Mouse (Mus musculus) forelimb bud, embryonic 11.5 days (tissue): Measurements from ENCODE around the gene Retreg3.

Experiments
- DNase-seq: peaks from one replicate; pipeline ENCODE4 v3.0.0-alpha.2; 2012; ENCODE audit warnings: low read depth, low spot score

Gene Retreg3

DNA sequence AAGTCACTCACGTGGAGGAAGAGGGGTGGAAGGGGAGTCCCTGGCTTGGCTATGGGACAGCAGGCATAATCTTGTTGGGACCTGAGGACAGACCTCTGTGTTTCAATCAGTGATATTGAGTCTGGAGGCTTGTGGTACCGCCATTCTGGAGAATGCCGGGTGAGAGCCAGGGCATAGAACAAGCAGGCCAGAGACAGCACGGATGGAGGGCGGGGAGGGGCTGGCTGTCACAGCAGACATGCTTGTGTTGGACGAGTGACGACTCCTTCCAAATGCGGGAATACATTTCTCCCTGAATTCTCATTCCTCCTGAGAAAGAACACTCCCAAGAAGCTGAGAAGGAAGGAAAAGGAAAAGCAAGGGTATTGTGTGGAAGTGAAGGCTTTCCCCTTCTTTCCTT, 68.1 kb downstream of the Retreg3 start:
- DNase-seq, result no peak

DNA sequence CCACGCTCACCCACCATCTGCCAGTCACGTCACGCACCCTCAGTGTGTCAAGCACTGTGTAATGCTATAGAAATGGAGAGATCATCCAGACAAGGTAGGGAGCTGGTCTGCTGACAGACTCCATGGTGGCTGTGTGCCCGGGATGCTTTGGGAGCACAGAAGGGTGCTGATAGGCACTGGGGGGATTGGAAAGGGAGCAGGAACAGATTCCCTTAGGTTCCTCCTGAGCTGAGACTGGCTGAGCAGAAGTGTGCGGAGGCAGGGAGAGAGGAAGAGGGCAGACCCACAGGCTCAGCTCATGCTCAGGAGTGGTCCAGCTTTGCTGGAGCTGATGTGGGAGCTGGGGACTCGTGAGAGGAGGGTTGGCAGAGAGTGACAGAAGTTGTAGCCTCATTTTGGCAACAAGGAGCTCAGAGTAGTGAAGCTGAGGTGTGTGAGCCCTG, 68.6 kb downstream of the Retreg3 start:
- DNase-seq, result no peak

DNA sequence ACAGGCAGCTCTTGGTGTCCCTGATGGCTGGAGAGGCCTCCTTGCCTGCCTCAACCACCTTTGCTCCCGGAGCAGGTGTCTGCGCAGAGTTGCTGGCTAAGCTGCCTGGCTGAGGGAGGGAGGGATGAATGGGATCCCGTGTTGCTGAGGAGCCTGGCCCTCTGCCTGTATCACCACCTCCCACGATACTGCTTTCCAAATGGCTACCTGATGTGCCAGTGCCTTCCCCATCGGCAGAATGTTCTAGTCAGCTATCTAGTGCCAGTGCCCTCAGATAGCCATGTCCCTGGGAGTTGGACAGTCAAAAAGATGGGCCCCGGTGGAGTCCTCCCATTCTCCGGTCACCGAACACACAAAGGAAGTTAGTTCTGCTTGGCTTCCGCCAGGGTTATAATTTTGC, 69.3 kb downstream of the Retreg3 start:
- DNase-seq, result no peak

DNA sequence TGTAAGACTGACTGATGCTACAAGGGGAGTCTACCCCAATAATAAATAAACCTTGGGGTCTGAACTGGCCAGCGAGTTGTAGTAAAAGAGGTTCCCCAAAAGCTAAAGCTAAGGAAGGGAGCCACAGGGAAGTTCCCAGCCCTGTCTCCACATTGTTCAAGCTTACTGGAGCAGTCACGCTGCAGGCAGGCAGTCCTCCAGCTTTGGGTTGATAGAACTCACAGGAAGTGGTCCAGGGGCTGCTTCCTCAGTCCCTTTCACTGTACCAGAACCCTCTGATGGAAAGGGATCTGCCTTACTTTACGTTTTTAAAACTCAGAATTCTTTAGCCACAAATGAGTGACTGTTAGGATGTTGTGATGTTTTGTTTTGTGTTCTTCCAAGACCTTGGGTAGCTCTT, 72.2 kb downstream of the Retreg3 start:
- DNase-seq, result no peak

DNA sequence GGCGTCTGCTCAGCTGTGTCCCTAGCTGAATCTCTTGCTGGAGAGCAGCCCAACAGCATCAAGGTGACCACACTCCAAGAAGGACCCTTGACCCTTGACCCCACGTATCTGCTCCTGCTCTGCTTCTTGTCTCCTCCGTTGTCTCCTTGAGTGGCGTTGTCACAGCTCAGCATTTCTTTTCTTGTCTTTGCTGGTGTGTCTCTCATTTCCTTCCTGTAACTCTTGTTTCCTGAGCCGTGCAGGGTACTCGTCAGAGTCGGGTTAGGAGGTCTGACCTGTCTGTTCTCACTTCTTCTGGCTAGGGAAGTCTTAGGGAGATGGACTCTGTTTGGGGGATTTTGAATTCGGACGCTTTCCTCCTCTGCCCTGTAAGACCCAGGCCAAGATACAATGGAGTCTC, 73.3 kb downstream of the Retreg3 start:
- DNase-seq, result no peak
